Mouse (Mus musculus): ENCODE results near the gene Mfap3l. TPM values are rescaled to one million over a fixed set of nuclear protein-coding genes. Genes with fewer than 3 reads are reported as not detected.

Mfap3l gene
- polyA plus RNA-seq, 1 experiment from 2014 or later, result 0.74 TPM

DNA sequence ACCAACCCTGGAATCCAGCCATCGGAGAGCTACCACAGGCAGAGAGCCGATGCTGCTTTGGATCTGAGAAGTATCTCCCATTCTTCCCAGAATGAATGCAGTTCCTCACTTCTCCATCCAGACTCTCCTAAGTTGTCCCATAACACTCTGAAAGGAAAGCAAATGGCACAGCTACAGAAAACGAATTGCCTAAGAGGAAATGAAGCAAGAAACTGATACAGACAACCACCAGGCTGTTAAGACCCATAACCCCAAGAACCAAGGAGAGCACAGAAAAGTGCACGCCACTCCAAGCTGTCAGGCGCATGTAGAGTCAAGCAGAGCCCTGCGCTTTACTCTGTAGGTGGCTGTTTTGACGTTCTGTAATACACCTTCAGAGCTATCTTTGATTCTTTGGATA is 7.9 kb upstream of the Mfap3l start:
- DNase-seq (ENCODE audit: low spot score) (no peak), ATAC-seq (no peak)
- no peaks in the 10 kb centered on the region for H3K4me1 ChIP-seq (ENCODE audit: control insufficient read depth, insufficient read depth, low read length)
- no peak overlapping the region for H3K4me2 ChIP-seq (ENCODE audit: low read length)
- 88% methylated on average over 7 of the region's 7 CpGs for WGBS
- no peaks in the 10 kb centered on the region for H3K9me3 ChIP-seq (replicated peaks; ENCODE audit: control insufficient read depth, low read length)
- no peak overlapping the region for H3K9ac ChIP-seq (ENCODE audit: low read length)
- H3K27me3 ChIP-seq (replicated peaks; ENCODE audit: control insufficient read depth, insufficient read depth, low read length), result no peaks in the 10 kb centered on the region
- no peaks in the 10 kb centered on the region for H3K36me3 ChIP-seq (ENCODE audit: control insufficient read depth, insufficient read depth, low read length)
- H3K4me3 ChIP-seq (ENCODE audit: low read depth, low read length), result no peak overlapping the region
- H3K27ac ChIP-seq (ENCODE audit: low read depth, low read length), result no peak overlapping the region

DNA sequence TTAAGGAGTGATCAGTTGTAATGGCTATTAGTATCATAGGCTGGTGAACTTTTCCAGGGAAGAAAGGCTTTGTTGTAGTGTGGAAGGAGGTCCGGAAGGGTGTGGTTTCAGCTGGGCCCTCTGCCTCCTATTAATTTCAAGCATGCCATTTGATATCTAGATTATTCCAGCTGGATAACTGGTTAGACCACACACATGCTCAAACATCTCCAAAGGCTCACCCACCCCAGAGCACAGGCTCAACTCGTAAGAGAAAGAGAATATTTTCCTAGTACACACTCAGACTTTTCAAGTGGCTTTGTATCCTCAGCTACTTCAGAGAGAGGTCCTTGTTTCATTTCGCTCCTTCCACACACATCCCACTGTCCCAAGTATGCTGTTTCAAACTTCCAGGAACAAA is 4.7 kb upstream of the Mfap3l start:
- no peaks in the 10 kb centered on the region for H3K36me3 ChIP-seq (ENCODE audit: control insufficient read depth, insufficient read depth, low read length)
- H3K9me3 ChIP-seq (replicated peaks; ENCODE audit: control insufficient read depth, low read length), result no peaks in the 10 kb centered on the region
- H3K4me2 ChIP-seq (ENCODE audit: low read length), result no peak overlapping the region
- 50% methylated on average over 3 of the region's 3 CpGs for WGBS
- H3K27me3 ChIP-seq (replicated peaks; ENCODE audit: control insufficient read depth, insufficient read depth, low read length), result no peaks in the 10 kb centered on the region
- no peak overlapping the region for H3K27ac ChIP-seq (ENCODE audit: low read depth, low read length)
- 0 out of 2 replicates have a peak, but pooled peaks cover 4% of the 10 kb centered on the region for H3K4me1 ChIP-seq (ENCODE audit: control insufficient read depth, insufficient read depth, low read length)
- no peak for DNase-seq (ENCODE audit: low spot score)
- no peak overlapping the region for H3K4me3 ChIP-seq (ENCODE audit: low read depth, low read length)
- H3K9ac ChIP-seq (ENCODE audit: low read length), result no peak overlapping the region
- no peak for ATAC-seq

DNA sequence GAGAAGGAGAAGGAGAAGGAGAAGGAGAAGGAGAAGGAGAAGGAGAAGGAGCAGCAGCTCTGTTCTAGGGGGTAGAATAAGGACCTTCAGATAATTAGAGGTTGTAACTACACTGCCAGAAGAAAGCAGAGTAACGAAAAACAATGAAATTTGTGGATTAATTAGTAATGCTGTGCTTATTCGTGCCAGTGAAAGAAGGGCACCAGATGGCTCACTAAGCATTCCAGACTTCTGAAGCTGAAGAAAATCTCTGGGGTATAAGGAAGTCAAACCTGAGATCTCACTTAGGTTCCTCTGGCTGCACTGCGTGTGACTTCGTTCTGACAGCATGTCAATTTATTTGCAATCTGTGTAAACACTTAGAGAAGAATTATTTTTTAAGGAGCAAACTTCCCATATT is 3.6 kb upstream of the Mfap3l start:
- ATAC-seq (no peak), DNase-seq (ENCODE audit: low spot score) (peak; percentile 51)
- Histone ChIP-seq H3K9ac (ENCODE audit: low read length) (no peak overlapping the region), H3K4me2 (ENCODE audit: low read length) (no peak overlapping the region), H3K27me3 (replicated peaks; ENCODE audit: control insufficient read depth, insufficient read depth, low read length) (no peaks in the 10 kb centered on the region), H3K4me1 (ENCODE audit: control insufficient read depth, insufficient read depth, low read length) (0 out of 2 replicates have a peak, but pooled peaks cover 6% of the 10 kb centered on the region), H3K36me3 (ENCODE audit: control insufficient read depth, insufficient read depth, low read length) (no peaks in the 10 kb centered on the region), H3K27ac (ENCODE audit: low read depth, low read length) (no peak overlapping the region), H3K4me3 (ENCODE audit: low read depth, low read length) (no peak overlapping the region), H3K9me3 (replicated peaks; ENCODE audit: control insufficient read depth, low read length) (no peaks in the 10 kb centered on the region)
- WGBS, result 46% methylated on average over 4 of the region's 4 CpGs

DNA sequence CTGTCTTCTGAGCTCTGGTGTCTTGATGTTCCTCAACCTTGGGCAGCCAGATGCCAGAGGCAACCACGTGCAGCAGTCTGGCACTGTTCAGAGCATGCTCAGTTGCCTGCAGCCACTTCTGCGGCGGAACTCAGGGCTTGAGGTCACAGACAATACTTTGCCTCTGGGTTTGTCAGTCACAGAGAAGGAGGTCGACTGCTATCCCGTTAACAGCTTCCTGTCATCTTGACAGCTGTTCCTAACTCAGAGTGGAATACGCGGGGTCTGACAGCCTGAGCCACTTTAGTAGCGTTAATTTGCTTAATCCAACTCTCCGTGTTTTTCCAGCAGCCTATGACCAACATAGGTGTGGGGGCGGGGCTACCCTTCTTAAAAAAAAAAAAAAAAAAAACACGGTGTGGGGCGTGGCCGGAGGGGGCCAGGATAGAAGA is 1.1 kb upstream of the Mfap3l start:
- no peak overlapping the region; the same call in 1 of the 2 replicates for H3K9ac ChIP-seq (ENCODE audit: low read length)
- H3K9me3 ChIP-seq (replicated peaks; ENCODE audit: control insufficient read depth, low read length), result no peaks in the 10 kb centered on the region
- H3K27me3 ChIP-seq (replicated peaks; ENCODE audit: control insufficient read depth, insufficient read depth, low read length), result no peaks in the 10 kb centered on the region
- peak overlapping the region; percentile 99 for H3K4me2 ChIP-seq (ENCODE audit: low read length)
- under 1% methylated on average over 13 of the region's 13 CpGs for WGBS
- H3K4me1 ChIP-seq (ENCODE audit: control insufficient read depth, insufficient read depth, low read length), result 0 out of 2 replicates have a peak, but pooled peaks cover 6% of the 10 kb centered on the region
- no peak overlapping the region for H3K27ac ChIP-seq (ENCODE audit: low read depth, low read length)
- H3K36me3 ChIP-seq (ENCODE audit: control insufficient read depth, insufficient read depth, low read length), result no peaks in the 10 kb centered on the region
- DNase-seq (ENCODE audit: low spot score), result peak; percentile 79
- ATAC-seq, result peak; percentile 27
- H3K4me3 ChIP-seq (ENCODE audit: low read depth, low read length), result peak overlapping the region; percentile 31

DNA sequence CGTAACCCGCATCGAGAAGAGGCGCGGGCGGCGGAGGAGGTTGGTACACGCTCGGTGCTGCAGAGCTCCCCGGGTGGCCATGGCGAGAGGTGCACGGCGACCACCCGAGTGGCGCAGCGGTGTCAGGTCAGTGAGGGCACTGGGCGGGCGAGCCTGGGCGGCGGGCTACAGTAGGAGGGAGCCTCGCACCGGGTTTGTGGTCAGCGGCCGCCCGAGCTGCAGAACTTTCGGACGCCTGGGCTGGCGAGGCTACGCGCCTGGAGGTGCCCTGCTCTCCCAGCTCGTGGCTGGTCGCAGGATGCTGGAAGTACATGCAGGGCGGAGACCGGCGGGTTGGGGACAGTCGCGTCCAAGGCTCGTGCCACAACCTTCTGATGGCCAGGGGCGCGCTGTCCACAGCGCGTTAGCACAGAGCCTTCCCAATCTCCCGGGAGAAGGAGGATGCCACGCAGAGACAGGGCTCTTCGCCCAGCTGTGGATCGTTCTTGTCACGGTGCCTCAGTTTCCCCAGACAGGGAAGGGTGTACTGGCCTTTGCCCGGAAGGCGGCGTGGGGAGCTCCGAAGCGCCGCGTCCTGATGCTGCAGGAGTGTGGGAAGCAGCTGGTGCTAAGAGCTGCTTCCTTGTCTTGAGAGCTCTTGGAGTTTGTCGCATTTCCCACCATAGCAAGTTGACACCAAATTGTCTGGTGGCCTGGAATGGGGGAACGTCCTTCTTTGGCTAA is 467 bp downstream of the Mfap3l start:
- peak overlapping the region; percentile 99 for H3K4me2 ChIP-seq (ENCODE audit: low read length)
- H3K4me3 ChIP-seq (ENCODE audit: low read depth, low read length), result peak overlapping the region; percentile 62
- peak overlapping the region; percentile 68 for H3K9ac ChIP-seq (ENCODE audit: low read length)
- H3K4me1 ChIP-seq (ENCODE audit: control insufficient read depth, insufficient read depth, low read length), result 0 out of 2 replicates have a peak, but pooled peaks cover 6% of the 10 kb centered on the region
- WGBS, result under 1% methylated on average over 56 of the region's 56 CpGs
- ATAC-seq (no peak; the same call in 1 of the 2 replicates), DNase-seq (ENCODE audit: low spot score) (peak; percentile 50)
- no peaks in the 10 kb centered on the region for H3K9me3 ChIP-seq (replicated peaks; ENCODE audit: control insufficient read depth, low read length)
- H3K36me3 ChIP-seq (ENCODE audit: control insufficient read depth, insufficient read depth, low read length), result no peaks in the 10 kb centered on the region
- 0 out of 2 replicates have a peak overlapping the region, but pooled peaks have one; percentile 44 for H3K27ac ChIP-seq (ENCODE audit: low read depth, low read length)
- no peaks in the 10 kb centered on the region for H3K27me3 ChIP-seq (replicated peaks; ENCODE audit: control insufficient read depth, insufficient read depth, low read length)

DNA sequence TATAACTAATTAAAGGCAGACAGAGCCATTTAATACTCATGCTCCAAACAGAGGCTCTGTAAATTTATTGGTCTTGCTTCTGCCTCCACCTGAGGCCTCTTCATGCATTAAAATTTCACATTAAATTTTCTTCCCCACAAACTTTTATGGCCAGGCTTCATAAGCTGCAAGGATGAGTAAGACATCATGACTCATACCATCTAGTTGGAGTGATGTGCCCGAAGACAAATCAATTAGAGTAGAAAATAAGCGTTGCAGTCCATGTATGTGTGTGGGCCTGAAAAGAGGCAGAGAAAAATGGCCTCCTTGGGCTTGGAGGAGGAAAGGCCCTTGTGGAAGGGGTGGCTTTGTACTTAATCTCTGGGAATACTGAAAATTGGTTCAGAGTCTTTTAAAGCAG is 2.3 kb downstream of the Mfap3l start:
- Histone ChIP-seq H3K4me3 (ENCODE audit: low read depth, low read length) (no peak overlapping the region), H3K36me3 (ENCODE audit: control insufficient read depth, insufficient read depth, low read length) (no peaks in the 10 kb centered on the region), H3K4me2 (ENCODE audit: low read length) (no peak overlapping the region), H3K27ac (ENCODE audit: low read depth, low read length) (no peak overlapping the region), H3K27me3 (replicated peaks; ENCODE audit: control insufficient read depth, insufficient read depth, low read length) (no peaks in the 10 kb centered on the region), H3K9ac (ENCODE audit: low read length) (no peak overlapping the region), H3K9me3 (replicated peaks; ENCODE audit: control insufficient read depth, low read length) (no peaks in the 10 kb centered on the region), H3K4me1 (ENCODE audit: control insufficient read depth, insufficient read depth, low read length) (0 out of 2 replicates have a peak, but pooled peaks cover 6% of the 10 kb centered on the region)
- WGBS, result 90% methylated on average over 2 of the region's 2 CpGs
- DNase-seq (ENCODE audit: low spot score) (no peak), ATAC-seq (no peak)

DNA sequence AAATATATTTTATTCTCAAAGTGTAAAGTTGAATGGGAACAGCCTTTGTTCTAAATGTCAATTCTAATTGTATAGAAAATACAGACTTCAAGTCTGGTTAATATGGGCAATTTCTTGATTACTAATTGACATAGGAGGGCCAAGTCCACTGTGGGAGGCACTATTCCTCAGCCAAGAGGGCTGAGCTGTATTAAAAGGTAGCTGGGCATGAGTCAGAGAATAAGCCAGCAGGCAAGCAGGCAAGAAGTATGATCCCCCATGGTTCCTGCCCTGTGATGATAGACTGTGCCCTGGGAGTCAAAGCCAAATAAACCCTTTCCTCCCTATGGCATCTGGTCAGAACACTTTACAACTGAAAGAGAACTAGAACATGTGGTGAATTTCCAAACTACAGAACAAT is 3.2 kb downstream of the Mfap3l start:
- Histone ChIP-seq H3K27me3 (replicated peaks; ENCODE audit: control insufficient read depth, insufficient read depth, low read length) (no peaks in the 10 kb centered on the region), H3K4me2 (ENCODE audit: low read length) (no peak overlapping the region), H3K27ac (ENCODE audit: low read depth, low read length) (no peak overlapping the region), H3K9ac (ENCODE audit: low read length) (no peak overlapping the region), H3K36me3 (ENCODE audit: control insufficient read depth, insufficient read depth, low read length) (no peaks in the 10 kb centered on the region), H3K4me3 (ENCODE audit: low read depth, low read length) (no peak overlapping the region), H3K9me3 (replicated peaks; ENCODE audit: control insufficient read depth, low read length) (no peaks in the 10 kb centered on the region), H3K4me1 (ENCODE audit: control insufficient read depth, insufficient read depth, low read length) (0 out of 2 replicates have a peak, but pooled peaks cover 6% of the 10 kb centered on the region)
- no peak for DNase-seq (ENCODE audit: low spot score)
- ATAC-seq, result no peak

DNA sequence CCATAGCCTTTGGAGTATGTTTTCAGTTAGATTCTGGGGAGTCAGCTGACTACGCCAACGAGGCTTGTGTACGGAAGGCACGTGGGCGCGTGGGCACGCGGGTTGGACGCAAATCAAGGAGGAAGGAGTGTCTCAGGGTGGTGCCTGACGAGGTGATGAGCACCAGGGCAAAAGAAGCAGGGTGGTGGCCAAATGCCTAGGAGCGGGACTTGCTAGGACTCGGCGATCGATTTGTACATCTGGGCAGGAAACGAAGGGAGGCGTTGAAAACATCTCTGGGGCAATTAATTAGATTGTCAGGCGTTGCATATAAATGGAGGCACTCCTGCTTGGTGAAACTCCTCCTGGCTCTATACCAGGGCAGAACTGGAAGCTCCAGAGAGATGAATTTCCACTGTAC is 7.4 kb downstream of the Mfap3l start:
- WGBS, result 85% methylated on average over 17 of the region's 17 CpGs
- Histone ChIP-seq H3K4me1 (ENCODE audit: control insufficient read depth, insufficient read depth, low read length) (no peaks in the 10 kb centered on the region), H3K4me2 (ENCODE audit: low read length) (no peak overlapping the region), H3K36me3 (ENCODE audit: control insufficient read depth, insufficient read depth, low read length) (no peaks in the 10 kb centered on the region), H3K9ac (ENCODE audit: low read length) (no peak overlapping the region), H3K9me3 (replicated peaks; ENCODE audit: control insufficient read depth, low read length) (no peaks in the 10 kb centered on the region), H3K4me3 (ENCODE audit: low read depth, low read length) (no peak overlapping the region), H3K27me3 (replicated peaks; ENCODE audit: control insufficient read depth, insufficient read depth, low read length) (no peaks in the 10 kb centered on the region), H3K27ac (ENCODE audit: low read depth, low read length) (no peak overlapping the region)
- ATAC-seq (no peak), DNase-seq (ENCODE audit: low spot score) (no peak)

DNA sequence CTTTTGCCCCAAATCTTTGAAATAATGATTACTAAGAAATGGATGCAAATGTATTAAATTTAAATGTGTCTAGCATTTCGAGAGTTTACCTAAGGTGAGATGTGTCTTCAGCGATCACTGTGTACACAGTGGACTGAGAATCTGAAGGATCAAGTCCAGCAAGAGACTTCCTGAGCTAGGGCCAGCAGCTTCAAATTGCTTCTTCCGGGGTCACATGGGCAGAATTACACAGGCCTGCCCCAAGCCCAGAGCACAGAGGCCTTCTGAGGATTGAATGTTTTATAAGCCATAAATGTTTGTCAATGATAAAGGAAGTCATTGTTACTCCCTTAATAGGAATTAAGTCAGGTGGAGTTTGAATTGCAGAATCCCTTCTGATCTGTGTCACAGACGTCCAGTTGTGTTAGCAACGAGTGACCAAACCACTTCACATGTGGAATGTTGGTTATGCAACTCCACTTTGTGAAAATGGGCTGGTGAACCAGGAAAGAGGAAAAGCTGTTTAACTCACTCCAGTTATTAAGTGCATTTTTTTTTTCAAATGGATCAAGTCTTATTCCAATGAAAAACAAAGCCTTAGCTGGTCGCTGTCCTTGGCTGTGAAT is 10.9 kb downstream of the Mfap3l start:
- ATAC-seq (no peak), DNase-seq (ENCODE audit: low spot score) (no peak)
- no peaks in the 10 kb centered on the region for H3K27me3 ChIP-seq (replicated peaks; ENCODE audit: control insufficient read depth, insufficient read depth, low read length)
- no peaks in the 10 kb centered on the region for H3K36me3 ChIP-seq (ENCODE audit: control insufficient read depth, insufficient read depth, low read length)
- H3K4me3 ChIP-seq (ENCODE audit: low read depth, low read length), result no peak overlapping the region
- no peaks in the 10 kb centered on the region for H3K4me1 ChIP-seq (ENCODE audit: control insufficient read depth, insufficient read depth, low read length)
- H3K4me2 ChIP-seq (ENCODE audit: low read length), result no peak overlapping the region
- 76% methylated on average over 6 of the region's 6 CpGs for WGBS
- H3K9ac ChIP-seq (ENCODE audit: low read length), result no peak overlapping the region
- no peaks in the 10 kb centered on the region for H3K9me3 ChIP-seq (replicated peaks; ENCODE audit: control insufficient read depth, low read length)
- H3K27ac ChIP-seq (ENCODE audit: low read depth, low read length), result no peak overlapping the region

Data from forebrain, embryonic 14.5 days (tissue).